Mouse (Mus musculus): ENCODE measurements around the gene Gpr4.

Gene Gpr4

DNA sequence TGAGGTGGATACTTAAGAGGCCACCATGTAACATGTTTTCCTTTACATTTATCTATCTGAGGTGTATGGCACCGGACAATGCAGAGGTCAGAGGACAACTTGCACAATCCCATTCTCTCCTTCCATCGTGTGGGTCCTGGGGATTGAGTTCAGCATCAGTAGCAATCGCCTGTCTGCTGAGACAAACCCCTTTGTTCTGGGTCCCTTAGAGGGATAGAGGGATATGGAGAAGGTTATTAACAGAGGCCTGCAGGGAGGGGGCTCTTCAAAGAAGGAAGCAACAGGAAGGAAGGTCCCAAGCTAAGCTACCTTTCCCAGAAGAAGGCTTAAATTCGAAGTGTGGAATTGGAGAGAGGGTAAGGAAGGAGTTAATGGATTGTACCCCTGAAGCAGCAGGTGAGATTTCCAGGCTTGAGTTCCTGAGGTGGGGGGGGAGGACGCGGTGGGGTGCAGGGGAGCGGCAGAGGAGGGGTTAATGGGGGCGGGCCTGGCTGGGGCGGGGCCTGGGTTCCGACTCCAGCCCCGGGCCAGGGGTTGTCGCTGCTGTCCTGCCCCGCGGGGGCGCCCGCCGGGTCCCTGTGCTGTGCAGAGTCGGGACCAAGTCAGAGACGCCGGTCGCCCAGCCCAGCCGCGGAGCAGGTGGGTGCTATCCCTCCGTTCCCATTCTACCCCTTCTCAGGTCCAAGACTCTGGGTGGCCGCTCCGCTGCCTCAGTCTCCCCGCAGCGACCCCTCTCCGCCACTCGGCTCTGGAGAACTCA is at the start of gene Gpr4:
Gene Gpr4 (plus strand): TSS at position 543 of the 760 bp plus-strand sequence.
- no peak for DNase-seq (ENCODE audit: low spot score in 2 of 2)

DNA sequence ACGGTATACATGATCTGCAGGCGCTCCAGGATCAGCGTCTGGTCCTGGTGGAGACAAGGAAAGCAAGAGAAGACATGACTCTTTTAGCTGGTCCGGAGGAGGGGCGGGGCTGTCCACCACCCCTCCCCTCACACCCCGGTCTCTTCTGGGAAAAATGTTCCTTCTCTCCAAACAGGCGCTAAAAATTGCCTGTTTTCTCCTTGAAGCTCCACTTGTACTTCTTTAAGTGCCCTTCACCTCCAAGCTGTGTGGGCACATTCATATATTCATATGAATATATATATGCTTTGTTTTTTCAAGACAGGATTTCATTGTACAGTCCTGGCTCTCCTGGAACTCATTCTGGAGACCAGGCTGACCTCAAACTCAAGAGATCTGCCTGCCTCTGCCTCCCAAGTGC is 49.4 kb upstream of the Gpr4 start:
- no peak for DNase-seq (ENCODE audit: low spot score in 2 of 2)

DNA sequence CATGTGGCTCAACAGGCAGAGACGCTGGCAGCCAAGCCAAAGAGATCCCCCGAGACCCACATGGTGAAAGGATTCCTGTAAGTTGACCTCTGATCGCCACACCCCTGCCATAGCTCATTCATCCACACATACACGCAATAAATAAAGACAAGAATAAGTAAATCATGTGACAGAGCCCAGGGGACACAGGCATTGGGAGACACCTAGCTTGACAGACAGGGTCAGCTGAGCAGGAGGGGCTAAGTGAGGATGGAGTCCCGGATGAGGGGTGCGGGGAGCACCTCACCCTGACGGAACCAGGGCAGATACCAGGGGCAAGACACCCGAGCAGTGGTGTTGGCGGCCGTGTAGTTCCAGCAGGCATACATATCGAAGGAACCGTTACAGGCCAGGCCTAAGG is 48.6 kb upstream of the Gpr4 start:
- no peak for DNase-seq (ENCODE audit: low spot score in 2 of 2)

DNA sequence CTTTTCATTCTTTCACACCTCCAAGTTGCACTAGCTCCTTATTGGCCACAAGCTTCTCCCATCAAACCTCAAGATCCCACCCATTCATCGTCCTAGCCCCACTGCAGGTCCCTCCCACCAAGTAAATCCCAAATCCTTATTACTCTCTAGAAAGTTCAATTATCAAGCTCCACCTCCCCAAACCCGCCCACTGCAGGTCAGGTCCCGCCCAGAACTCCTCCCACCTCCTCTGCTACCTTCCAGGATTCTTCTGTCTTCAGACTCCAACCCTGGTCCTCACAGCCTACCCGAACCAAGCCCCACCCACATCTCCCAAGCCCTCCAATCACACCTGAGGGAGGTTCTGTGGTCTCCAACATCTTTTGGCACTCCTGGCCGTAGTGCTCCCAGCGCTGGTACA is 48.1 kb upstream of the Gpr4 start:
- peak in 1 of 2 experiments; percentile 49 for DNase-seq (ENCODE audit: low spot score in 2 of 2)

DNA sequence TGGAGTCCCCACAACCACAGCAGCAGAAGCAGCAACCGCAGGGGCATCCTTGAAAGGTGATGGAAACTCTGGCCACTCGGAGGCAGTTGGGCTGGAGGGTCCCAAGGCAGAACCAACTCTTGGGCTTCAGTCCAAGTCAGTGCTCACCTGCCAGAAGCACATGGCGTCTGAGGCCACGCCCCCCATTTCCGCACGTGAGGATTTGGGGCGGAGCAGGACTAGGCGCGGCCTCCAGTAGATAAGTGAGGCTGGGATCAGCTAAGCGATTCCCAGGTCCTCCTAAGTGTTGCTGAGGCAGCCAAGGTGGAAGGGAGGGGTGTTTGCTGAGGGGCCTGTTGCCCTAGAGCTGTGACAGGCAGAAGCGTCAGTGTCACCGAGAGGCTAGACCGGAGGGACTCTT is 47.4 kb upstream of the Gpr4 start:
- DNase-seq (ENCODE audit: low spot score in 2 of 2), result no peak

DNA sequence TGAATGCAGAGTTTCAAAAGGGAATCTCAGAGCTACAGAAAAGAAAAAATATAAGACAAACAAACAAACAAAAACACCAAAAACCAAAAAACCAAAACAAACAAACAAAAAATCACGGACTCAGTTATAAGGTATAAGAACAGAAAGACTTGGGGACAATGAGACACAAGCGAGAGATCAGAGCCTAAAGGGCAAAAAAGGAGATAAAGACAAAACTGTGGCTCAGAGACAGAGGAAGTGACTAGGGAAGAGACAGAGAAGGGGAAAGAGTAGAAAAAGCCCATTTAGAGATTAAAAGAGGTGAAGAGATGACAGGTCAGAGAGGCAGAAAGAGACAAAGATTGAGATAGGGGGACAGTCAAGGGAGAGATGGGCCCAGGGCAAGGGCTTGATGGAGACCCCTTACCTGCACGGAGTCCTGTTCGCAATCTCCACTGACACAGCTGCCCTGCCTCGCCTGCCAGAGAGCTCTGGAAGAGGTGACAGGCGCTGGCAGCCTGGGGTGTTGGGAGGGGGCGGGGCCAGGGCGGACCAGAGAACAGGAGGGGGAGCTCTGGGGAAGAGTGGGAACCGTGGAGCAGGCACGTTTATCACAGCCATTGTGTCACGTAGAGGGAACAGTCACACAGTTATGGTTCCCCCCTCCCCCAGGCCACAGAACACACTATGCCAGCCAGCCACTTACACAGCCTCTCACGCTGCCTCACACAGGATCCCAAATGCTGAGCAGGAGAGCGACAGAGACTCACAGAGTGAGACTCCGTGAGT is 46.5 kb upstream of the Gpr4 start, which contains the start of gene Gipr:
Gene Gipr (minus strand): TSS at position 472 of the 768 bp plus-strand sequence.
- peak in 1 of 2 experiments; percentile 49 for DNase-seq (ENCODE audit: low spot score in 2 of 2)

DNA sequence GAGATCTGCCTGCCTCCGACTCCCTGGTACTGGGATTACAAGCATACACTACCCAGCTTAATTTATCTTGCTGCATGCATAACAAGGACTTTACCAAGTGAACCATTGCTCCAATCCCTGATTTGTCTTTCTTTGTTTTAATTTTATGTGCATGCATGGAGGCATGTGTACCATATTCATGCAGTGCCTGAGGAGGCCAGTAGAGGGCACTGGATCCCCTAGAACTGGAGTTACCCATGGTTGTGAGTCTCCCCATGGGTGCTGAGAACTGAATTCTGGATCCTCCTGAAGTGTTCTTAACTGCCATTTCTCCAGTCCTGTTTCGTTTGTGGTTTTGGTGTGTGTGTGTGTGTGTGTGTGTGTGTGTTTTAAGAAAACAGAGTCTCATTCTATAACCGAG is 45.3 kb upstream of the Gpr4 start:
- no peak for DNase-seq (ENCODE audit: low spot score in 2 of 2)

DNA sequence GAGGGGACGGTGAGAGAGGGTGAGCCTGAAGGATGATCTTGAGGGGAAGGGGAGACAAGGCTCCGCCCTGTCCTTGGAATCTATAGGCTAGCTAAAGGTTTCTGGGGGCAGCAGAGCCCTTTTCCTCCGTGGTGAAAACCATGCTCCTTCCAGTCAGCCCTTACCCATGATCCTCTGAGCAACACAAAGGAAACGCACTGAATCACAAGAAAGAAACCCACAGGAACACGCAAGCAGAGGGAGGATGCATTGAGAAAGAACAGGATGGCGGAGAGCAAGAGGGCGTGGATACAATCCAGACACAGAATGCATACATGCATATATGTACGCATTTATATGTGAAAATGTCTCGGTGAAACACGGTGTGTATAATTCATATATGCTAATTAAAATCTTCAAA is 42.8 kb upstream of the Gpr4 start:
- no peak for DNase-seq (ENCODE audit: low spot score in 2 of 2)

DNA sequence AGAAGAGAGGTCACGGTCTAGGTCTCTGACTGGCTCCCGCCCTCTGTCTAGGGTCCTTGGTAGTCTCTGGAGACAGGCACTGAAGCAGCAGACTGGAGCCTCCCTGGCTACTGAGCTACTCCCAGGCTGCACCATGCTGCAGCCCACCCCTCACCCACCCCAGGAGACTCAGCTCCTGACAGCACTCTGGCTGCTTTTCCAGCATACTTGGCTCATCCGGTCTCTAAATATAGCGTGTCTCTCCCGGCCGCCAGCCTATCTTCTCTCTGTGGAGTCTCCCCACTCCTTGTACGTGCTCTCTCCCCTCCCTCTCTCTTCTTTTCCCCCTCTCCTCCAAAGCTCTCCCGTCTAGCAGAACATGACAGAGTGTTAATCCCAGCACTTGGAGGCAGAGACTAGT is 42.2 kb upstream of the Gpr4 start:
- DNase-seq (ENCODE audit: low spot score in 2 of 2), result peak; percentile 87 to 93

DNA sequence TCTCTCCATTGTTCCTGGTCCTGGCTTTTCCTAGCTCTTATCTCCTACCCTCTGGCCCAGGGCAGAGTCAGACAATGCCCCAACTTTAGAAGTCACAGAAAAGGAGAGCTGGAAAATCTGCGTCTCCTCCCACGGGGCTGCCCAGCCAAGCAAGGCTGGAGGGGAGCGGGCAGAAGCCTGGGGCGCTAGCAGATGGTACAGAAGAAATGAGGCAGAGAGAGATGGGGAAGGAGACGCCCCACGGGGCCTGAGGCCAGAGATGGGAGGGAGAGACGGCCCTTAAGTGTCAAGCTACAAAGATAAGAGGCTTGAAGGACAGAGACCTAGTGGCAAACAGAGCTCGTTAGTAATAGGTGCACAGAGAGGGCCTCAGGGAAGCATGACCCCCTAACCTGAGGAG is 40.5 kb upstream of the Gpr4 start:
- no peak for DNase-seq (ENCODE audit: low spot score in 2 of 2)

DNA sequence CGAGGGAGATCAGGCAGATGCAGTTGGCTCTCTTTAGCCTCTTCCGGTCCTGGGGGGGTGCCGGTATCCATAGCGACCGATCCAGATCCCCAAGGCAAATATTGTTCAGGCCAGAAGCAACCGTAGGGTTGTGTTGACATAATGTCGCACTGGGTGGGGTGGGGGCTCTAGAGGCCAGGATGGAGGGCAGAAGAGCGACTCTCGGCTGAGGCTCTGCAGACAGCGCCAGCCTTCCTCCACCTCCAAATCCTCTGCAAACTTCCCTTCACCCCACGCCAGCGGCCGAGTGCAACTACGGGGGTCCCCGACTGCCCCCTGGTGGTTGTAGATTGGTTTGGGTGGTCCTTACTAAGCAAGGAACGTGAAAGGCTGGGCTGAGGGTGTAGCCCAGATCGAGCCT is 39.5 kb upstream of the Gpr4 start:
- peak; percentile 89 to 94 for DNase-seq (ENCODE audit: low spot score in 2 of 2)

DNA sequence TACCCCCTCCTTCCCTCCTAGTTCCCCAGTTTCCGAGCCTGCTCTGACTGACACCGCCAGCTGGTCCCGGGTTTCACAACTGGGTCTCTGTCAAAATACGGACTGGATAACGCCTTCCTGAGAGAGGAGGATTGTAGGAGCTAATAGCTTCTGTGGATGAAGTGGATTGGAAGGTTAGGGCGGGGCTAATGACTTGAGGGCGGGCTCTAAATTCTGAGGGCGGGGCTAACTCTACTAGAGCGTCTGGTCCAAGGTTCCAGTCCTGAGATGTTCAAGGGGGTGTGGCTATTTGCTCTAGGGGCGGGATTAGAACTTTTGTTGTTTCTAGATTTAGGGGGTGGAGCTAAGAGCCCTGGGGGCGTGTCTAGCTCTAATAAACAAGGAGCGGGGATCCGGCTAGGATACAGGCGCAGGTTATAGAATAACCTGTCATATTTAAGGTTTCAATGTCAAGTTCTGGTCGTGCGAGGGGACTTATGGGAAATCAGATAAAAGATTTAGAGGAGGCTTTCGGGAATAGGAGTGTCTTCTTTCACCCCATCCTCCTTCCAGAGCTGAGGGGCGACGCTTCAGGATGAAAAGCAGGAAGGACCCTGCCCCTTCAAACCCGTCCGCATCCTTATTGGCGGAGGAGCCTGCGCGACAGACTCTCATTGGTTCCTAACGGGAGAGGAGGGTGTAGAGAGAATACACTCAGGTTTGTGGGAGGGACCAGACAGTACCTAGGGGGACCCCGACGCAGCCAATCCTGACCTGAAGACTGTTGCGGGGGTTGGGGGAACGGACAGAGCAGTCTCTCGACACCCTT is 36.4 kb upstream of the Gpr4 start, which contains the start of gene Eml2:
Gene Eml2 (plus strand): TSS at position 714 of the 808 bp plus-strand sequence.
- peak; percentile 93 to 95 for DNase-seq (ENCODE audit: low spot score in 2 of 2)

DNA sequence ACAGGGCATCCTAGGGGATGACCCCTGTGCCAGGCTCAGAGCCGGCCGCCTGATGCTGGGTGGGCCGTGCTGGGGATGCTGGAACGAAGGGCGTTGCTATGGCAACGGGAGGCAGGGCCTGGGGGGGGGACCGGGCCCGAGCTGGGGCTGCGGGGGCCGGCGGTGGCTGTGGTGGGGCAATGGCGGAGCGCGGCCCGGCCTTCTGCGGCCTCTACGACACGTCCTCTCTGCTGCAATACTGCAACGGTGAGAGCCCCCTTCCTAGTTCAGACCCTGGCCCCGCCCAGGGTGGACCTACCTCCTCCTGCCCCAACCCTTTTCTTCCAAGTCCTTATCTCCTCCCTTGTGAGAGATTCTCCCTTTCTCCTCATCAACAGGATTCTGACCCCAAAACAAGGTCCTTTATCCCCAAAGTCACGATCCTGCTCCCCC is 35.8 kb upstream of the Gpr4 start:
- no peak for DNase-seq (ENCODE audit: low spot score in 2 of 2)

DNA sequence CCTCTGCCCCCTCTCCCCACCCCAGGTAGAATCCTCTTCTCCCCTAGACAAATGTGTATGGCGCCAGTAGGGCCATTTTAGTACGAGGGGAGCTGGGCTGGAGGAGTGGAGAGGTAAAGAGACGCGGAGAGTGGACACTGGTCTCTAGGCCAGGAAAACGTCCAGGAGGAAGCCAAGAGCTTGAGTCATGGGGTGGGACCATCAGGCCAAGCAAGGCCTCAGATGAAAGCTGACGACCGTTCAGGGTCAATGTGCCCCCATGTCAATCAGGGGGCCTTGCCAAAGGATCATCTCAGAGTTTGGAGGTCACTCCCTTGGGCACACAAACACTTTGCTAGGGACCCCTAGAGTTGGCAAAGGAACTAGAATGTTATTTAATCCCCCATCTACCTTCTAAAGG is 35.1 kb upstream of the Gpr4 start:
- DNase-seq (ENCODE audit: low spot score in 2 of 2), result peak in 1 of 2 experiments; percentile 25

DNA sequence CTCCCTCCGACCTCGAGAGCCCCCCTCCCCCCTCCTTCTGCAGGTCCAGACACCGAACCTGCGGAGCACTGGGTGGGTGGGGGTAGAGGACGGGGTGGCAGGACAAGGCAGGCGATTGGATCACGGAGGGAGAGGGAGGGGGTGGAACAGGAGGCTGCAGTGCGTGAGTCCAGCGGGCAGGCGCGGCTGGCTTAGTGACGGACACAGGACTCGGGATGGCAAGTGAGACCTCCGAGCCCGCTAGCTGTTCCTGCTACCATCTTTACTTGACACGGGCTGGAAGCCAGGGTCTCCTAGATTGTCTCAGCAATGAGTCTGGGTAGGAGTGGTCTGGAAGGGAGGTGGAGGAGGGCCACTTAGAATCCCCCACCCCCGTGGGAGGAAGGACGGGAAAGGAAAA is 34.3 kb upstream of the Gpr4 start:
- DNase-seq (ENCODE audit: low spot score in 2 of 2), result peak; percentile 63 to 74

DNA sequence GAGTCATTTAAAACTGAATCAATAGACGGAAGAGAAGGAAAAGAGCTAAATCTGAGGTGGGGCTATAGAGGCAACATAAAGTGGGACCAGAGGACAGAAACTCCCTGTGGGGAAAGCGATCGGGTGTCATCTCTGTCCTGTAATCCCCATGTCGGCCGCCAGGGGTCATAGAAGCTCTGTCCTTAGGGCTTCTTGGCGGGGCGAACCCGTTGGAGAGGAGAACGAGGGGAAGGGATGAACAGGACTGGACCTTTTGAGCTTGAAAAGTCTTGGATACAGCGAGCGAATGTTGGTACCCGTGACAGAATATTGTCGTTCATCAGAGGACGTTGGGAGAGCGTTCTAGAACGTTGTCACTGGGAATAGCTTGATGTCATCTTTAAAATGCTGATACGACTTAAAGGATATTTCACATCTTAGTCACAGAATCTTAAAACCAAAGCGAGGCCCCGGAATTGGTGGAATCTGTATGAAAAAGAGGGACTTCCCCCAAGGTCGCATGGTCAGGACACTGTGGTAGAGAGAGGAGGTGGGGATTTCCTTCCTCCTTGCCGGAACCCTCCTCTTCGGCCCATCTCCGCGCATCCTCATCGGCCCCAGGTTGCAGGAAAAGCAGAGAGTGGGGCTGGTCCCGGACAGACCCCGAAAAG is 33.8 kb upstream of the Gpr4 start:
- DNase-seq (ENCODE audit: low spot score in 2 of 2), result peak; percentile 86 to 90

DNA sequence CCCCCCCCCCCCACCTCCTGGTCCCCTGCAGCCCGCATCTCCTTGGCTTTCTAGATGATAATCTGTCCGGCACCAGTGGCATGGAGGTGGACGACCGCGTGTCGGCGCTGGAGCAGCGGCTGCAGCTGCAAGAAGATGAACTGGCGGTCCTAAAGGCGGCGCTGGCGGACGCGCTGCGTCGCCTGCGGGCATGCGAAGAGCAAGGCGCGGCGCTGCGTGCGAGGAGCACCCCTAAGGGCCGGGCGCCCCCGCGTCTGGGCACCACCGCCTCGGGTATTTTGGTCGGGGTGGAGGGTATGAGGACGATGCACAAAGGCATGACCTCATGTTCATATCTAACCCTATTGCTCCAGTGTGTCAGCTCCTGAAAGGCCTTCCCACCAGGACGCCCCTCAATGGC is 33.2 kb upstream of the Gpr4 start:
- peak; percentile 79 to 80 for DNase-seq (ENCODE audit: low spot score in 2 of 2)

DNA sequence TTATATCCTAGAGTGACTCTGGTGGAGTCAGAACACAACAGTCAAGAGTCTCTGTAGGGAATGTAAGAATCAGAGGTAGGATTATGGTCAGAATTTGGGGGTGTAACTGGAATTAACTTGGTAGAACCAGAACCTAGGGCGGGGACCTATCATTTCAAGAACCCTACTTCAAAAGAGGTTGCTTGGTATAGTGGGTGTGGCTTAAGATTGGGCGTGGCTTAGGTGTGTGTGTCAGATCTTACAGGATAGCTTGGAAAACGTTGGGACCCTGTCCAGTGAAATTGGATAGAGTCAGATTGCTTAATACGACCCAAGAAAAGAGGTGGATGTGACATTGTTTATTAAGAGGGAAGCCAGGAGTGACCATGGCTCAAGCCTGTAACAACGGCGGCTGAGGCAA is 32.4 kb upstream of the Gpr4 start:
- peak in 1 of 2 experiments; percentile 23 for DNase-seq (ENCODE audit: low spot score in 2 of 2)

DNA sequence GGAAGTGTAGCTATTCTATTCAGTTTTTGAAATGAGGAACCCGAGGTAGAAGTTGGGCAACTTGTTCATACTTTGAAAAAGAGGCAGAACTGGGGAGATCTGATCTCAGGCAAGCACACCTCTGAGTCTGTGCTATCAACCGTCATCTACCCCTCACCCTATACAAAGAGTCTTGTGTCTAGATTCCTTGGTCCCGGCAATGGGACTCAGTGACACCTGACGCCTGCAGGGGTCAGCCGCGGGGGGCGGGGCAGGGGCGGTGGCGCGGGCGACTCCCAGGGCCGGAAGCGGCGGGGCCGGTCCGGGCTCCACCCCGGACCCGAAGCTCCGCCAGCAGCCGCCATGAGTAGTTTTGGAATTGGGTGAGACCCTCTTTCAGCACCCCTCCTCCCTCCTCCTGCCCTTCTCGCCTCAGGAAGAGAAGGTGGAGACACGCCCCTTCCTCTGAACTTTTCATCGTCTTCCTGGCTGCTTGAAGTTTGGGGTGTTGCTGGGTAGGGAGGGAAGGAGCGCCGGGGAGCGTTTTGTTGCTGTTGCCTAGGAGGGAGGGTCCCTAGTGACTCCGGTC is 31.4 kb upstream of the Gpr4 start:
- DNase-seq (ENCODE audit: low spot score in 2 of 2), result peak in 1 of 2 experiments; percentile 24

DNA sequence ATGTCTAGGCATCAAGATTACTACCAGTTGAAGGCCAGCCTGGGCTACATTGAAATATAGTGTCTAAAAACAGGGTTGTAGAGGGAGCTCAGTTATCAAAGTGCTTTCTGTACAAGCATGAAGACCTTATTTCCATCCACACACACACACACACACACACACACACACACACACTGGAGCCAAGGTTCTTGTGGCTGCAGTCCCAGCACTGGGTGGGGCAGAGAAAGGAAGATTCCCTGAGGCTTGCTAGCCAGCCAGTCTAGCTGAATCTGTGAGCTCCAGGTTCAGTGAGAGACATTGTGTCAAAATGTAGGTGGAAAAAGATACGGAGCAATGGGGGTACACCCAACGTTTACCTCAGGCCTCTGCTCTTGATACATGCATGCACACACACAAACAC is 28.1 kb upstream of the Gpr4 start:
- peak in 1 of 2 experiments; percentile 25 for DNase-seq (ENCODE audit: low spot score in 2 of 2)

DNA sequence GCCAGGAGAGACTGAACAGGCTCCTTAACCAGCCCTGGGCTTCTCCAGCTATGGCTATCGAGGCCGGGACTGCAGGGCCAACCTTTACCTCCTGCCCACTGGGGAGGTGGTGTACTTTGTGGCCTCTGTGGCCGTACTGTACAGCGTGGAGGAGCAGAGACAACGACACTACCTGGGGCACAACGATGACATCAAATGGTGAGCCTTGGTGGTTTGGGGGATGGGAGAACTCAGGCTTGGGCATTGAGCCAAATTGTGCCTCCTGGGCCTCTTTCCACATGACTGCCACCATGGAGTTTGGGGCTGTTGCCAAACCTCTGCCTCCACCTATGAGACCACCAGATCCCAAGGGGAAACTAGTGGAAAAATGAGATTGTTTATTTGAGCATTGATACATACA is 27.6 kb upstream of the Gpr4 start:
- peak in 1 of 2 experiments; percentile 49 for DNase-seq (ENCODE audit: low spot score in 2 of 2)
